Mouse (Mus musculus) heart, adult 8-10 months (tissue): ENCODE results near the gene Efcab11. TPM values are rescaled to one million over a fixed set of nuclear protein-coding genes. Genes with fewer than 3 reads are reported as not detected.
"Not testable (repeated sequence)": the region's sequence is repeated elsewhere in the genome, so short reads cannot be mapped to it uniquely, and the experiment has no call there.

Experiments used
- DNase-seq: peaks from one replicate; pipeline ENCODE4 v3.0.0; 2022; ENCODE audit warnings: low spot score
- total RNA-seq, 4 experiments: library from RNA; stranded (reverse); gene quantifications; 2 replicates each; pipeline ENCODE4 v1.2.4; 2022

Efcab11 gene
- total RNA-seq, 4 experiments from 2014 or later: 0.11 to 0.31 TPM; not detected in 2

DNA sequence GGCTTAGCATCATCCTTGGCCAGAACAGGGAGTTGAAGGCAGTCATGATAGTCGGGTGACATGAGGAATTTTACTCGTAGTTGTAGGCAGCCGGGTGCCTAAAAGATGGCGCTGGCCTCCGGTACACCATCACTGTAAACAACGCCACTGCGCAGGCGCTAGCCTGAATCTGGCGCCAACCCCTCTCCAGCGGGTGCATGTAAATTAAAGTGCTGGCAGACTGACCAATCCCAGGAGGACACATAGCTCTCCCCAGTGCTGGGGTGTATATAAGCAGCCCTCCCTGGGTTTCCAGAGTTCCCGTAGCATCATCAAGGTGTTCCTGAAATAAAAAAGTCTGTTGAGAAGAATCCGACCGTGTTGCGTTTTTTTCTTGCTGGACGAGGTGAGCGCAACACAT lies 66.2 kb downstream of the Efcab11 start:
- DNase-seq: not testable (repeated sequence)

DNA sequence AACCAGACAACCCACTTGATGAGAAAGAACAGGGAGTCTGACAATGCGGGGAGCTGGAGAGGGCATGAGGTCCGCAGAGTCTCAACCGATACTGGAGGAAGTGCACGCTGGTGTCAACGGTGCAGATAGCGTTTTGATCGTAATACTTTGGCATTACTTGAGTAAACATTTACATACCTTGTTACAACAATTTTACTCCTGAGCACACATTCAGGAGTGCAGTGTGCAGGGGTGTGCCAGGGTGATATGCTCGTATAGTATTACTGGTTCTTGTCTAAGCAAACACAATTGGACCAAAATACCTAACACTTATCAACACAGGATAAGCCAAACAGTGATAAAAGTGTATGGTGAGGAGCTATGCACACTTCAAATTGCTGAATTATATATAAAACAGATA lies 69.0 kb downstream of the Efcab11 start:
- DNase-seq: no peak

DNA sequence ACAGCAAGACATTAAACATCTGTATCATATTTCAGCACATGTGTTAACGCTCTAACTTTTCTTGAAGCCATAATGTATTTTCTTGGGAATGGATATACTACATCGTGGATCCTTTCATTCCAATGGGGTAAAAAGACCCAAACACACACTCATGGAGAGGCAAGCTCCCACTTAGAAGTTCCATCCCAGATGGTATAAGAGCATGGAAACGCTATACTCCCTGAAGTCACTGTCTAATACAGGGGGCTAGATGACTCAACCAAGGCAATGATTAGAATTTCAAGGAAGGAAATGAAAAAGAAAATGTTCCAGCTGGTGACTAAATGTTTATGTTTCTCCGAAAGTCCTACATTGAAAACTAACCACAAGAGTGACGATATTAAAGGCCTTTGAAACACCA lies 76.3 kb downstream of the Efcab11 start:
- no peak for DNase-seq

DNA sequence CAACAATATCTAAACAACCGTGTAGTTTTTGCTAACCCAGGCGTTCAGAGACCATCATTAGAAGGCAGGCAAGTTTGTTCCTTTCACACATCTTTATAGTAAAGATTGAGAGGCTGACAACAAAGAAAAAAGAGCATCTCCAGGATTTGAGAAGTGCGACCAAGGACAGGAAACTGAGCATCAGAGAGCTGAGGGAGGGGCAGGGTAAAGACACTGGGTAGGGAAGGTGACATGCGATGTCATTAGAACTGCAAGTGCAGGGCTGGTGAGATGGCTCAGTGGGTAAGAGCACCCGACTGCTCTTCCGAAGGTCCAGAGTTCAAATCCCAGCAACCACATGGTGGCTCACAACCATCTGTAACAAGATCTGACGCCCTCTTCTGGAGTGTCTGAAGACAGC lies 77.5 kb downstream of the Efcab11 start:
- not testable (repeated sequence) for DNase-seq

DNA sequence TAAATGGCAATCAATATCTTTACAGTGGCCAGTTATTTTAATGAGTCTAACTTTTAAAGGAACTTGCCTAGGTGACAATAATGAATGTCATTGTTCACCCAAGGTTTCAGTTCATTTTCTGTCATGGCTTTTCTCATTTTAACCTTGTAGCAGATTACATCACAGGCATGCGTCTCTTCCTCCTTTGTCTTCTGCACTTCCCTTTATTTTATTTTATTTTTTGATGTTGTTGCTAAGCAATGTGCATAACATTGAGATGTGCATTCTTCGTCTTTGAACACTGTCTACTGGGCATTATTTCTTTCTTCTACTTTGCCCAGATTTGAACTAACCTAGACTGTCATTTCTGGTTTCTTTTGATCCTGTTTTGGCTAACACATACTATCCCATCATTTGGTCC lies 88.3 kb downstream of the Efcab11 start:
- peak; percentile 8 for DNase-seq

DNA sequence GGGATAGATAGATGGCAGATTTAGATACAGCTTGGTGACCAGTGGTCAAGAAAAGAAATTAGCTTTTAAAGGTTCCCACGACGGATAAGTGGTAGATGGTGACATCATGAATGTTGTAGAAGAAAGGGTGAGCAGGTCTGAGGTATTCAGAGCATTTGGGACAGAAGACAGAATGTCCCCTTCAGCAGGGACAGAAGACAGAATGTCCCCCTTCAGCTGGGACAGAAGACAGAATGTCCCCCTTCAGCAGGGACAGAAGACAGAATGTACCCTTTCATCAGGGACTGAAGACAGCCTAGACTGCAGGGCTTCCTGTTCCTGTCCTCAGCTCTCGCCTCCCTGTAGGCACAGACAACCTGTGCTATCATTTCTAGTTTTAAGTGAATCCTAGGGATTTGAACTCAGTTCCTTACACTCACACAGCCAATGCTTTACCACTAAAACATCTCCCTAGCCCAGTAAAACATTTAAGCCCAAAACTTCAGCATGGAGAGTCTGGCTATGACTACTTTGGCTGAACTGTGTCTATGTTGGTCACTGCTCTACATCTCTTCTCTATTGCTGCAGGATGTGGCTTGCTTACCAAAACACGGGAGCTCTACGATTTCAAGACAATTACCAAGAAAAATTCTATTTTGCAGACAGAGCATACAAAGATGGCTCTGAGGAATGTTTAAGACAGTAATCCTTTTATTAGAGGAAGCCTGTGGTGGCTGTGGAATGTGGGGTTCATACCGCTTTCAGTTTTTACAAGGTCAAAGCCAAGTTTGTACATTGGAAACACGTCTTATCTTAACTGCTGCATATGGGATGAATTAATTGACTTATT lies 89.2 kb downstream of the Efcab11 start:
- DNase-seq: no peak

DNA sequence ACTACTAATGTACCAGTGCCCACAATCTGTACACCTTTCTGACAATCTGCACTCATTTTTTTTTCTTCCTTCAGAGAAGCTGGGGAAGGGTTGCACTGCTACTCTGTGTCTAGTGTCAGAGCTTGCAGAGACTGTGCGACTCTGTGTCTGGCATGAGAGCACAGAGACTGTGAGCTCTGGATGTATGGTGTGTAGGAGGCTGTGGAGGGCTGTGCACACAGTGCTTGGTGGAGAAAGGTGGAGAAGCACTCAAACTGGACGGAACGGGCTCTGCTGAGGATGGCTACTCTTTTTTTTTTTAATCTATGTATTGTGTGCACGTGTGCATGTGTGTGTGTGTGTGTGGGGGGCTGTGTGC lies 90.1 kb downstream of the Efcab11 start:
- no peak for DNase-seq

DNA sequence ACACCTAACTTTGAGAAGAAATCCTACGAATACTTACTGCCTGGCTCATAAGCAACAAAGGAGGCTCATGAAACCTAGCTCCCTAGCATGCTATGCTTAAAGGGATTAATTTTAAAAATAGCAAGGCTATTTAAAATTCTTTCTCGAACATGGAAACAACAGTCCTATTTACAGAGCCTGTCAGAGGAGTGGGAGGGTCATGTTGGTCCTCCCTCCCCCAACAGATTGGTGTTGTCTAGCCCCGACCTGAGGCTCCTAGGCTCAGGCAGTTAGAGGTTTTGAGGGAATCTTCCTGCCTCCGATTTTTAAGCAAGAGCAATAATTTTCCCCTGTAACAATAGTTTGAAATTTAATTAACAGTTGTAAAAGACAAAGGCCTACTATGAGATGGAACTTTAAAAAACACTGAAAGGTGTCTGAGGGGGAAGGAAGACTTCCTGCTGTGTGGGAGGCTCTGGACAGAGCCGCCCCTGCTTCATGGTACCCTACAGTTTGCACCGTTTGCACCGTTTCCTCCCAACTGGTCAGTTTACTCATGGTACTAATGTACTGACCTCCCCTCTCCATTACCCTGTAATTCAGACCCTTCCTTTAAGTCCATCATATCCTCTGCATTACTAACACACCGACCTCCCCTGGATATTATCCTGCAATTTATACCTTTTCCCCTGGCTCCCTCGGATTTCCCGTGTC lies 90.6 kb downstream of the Efcab11 start:
- DNase-seq: no peak

DNA sequence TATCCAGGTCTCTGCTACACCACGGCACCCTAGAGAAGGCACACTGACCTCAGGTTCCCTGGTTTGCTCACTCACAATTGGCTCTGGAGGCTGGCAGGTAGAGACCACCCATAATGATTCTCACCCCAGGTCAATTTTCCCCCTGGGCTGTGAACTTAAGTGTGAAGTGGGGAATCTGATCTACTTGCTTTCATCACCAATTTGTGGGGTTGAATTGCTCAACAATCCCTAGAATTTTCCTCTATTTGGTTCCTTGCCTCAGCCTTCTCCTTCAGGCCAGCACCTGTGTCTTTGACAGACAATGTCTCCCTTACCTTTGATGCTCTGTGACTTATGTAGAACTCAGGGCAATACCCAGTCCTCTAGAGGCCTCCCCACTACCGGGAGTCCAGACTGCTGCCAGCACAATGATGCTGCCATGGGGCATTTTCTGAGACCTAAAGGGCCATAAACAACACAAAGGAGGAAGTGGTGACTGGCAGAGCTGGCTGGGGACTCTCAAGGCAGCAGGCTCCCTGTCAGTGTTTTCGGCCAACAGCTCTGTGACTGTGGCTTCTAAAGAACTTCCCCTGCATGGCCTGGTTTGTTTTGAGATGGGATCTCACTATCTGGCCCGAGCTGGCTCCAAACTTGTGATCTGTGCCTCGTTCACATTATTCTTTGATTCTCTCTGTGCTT lies 94.8 kb downstream of the Efcab11 start:
- peak; percentile 33 for DNase-seq

DNA sequence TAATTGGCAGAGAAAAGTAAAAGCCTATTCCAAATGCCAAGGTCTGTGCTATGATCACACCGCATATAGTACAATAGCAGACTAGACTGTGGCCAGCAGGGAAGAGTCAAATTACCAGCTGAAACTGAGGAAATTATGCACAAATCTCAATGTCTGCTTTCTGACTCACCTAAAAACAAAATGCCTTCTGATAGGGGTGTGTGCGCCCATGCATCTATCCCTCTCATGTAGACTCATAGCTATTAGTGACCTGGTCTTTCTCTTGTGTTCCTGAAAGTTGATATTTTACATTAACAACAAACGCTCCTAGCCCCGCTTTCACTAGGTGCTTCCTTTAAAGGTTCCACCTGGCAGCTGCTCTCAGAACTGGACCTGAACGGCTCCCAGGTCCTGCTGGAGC lies 102.5 kb downstream of the Efcab11 start:
- DNase-seq: no peak

DNA sequence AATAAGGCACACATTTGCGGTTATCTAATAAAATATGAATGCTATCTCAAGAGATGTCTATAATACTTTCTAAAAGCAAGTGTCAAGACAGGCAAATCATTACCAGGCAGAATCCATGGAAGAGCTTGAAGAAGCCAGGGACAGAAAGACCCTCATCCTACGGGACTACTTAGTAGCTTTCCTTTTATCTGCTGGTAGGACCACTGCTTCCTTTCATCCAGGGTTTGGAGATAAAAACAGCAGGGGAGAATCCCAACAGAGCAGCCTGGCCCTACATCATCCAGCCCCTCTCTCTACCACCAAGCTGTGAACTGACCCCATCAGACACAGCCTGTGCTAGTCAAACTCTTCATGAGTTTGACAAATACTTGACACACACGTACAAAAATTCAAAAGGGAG lies 103.8 kb downstream of the Efcab11 start:
- DNase-seq: no peak

DNA sequence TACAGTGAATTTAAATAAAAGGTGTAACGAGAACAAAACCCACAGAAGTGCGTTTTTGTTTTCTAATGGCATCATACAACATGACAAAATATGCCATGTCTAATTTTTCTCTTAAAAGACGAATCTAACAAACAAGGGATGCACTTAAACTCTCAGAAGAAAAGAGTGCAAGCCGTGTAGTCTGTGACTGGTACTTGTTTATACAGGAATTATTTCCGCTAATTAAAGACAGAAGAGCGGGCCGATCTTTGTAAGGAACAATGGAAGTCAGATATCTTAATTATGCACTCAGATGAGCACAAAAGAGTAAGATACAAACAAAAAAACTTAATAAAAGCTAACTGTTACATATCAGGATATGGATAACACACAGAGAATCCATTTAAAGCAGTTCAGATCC lies 104.3 kb downstream of the Efcab11 start:
- no peak for DNase-seq

DNA sequence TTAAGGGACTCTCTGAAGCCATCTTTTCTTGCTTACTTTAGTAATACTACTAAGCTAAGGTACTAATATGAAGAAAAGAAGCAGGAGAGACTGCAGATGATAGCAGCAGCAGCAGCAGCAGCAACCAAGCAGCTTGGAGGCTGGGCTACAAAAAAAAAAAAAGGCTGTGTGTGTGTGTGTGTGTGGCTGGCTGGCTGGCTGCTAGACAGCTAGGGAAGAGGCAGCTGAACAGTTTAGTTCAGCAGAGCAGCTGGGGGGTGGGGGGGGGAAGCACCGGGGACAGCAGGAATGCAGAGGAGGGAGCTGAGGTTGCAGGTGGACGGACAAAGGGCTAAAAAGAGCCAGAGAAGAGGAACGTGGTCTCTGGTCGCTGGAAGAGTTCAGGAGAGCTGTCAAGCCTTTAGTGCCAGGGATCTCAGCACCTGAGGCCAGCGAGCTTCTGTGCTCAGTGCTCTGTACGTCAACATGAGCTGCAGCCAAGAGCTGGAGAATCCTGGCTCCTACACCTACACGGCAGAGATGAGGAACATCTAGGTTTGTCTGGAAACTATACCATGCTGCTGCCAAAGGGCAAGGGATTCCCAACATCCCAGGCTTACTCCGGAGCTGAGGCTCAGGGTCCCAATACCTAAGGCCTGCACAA lies 107.6 kb downstream of the Efcab11 start:
- no peak for DNase-seq

DNA sequence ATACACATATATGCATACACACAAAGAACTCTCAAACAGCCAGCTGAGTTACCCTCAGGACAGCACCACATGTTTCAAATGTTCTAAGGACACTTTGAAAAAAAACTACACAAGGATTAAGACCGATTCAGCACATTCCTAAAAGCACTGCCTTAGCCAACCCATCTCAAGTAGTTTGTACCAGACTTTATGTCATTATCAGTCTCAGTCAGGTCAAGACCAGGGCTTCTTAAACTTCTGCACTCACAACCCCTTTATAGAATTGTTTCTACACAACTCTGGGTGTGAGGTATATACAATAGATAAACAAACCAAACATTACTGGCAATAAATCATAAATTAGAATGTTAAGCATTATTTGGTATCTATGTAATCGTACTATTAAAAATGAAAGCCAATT lies 109.4 kb downstream of the Efcab11 start:
- DNase-seq: no peak

DNA sequence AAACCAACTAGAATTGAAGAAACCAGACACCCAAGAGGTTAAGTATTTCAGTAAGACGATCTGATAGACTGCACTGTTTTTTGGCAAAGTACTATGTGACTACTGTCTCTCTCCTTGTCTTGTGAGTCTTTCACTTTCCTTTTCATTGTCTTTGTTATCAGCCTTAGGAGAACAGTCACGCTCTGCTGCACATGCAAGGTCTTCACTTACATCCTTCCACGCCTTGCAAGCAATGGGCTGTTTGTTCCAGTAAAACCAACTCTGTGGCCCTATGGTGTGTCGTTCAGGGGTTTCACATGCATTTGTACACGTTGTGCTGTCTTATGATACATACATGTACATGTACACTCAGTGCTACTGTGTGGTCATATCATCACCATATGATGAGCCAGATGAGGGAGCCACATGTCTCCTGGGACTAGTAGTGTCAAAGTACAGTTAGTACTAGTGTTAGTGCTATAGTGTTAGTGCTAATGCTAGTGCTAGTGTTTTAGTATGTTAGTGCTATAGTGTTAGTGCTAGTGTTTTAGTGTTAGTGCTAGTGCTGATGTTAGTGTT lies 110.5 kb downstream of the Efcab11 start:
- DNase-seq: no peak

DNA sequence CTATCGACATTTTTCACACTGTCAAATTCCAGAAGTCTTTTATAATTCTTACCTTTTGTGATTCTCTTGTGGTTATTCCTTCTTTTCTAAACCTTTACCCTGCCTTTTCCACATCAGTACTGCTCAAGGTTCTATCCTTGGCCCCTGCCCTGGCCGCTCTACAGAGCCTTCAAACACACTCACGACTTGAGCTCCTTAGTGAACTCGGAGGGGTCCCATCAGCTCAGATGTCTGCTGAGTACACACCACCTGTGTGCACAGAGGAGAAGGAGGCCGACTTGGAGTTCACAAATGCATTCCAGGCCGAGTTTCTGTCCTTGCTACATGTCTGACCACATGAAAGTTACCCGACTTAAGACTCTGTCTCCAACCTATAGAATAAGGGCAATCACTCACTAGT lies 113.2 kb downstream of the Efcab11 start:
- DNase-seq: no peak

DNA sequence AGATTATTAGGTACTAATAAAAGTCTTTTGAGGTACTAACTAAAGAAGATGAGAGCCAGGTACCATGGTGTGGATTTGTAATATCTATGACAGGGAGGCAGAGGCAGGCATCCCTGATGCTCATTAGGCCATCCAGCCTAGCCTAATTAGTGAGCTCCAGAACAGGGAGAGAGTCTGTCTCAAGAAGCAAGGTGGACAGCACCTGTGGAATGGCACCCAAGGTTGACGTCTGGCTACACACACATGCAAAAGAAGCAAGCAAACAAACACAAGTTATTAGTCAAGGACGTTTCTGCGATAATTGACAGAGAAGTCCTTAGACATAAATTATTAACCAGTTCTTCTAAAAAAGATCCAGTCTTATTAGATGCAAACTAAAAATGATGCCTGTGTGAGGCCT lies 114.6 kb downstream of the Efcab11 start:
- no peak for DNase-seq

DNA sequence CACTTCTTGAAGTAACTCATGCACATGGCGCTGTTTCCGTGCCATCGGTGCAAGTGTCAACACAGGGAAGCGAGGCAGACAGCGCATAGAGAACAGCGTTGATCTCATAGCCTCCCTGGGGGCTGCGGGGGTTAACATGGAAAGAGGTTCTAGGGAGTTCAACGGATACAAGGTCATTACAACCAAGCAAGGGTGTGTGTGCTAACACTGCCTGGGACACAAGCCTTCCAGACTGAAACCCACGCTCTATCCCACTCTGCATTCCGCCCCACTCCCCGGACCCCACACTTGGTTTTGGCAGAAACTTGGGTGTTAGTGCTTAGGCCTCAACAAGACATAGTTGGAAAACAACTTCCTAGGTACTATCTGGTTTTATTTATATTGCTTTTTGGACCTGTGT lies 116.5 kb downstream of the Efcab11 start:
- DNase-seq: no peak

DNA sequence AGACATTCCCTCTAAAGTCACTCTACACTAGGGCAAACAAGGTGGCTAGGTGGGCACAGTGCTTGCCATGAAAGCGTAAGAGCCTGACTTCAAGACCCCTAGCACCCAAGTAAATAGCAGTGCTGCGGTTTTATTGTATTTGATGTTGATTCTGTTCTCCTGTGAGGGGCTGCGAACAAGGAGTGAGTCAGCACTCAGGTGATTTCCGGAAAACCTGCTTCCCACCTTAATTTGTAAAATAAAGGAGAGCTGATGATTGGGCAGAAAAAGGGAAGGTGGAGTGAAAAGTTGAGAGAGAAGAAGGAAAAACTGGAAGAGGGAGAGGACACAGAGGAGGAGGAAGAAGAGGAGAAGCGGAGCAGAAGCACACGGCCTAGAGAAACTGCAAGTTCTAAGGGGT lies 118.3 kb downstream of the Efcab11 start:
- DNase-seq: no peak

DNA sequence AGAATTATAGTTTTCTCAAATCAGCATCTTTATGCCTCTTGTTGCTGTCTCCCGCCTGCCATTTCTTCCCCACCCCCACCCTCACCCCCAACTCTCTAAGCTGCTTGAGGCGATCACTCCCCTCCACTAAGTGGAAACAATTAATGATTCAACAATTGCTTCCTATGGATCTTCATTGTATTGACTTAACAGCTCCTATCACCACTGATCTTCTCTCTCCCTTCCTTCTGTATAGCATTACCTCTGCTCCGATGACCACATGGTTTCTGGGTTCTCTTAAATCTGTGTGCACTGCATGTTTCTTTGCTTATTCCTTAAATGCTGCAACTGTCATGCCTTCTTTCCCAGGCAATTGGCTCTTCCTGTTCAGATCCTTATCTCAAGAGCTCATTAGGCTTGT lies 120.2 kb downstream of the Efcab11 start:
- DNase-seq: no peak

DNA sequence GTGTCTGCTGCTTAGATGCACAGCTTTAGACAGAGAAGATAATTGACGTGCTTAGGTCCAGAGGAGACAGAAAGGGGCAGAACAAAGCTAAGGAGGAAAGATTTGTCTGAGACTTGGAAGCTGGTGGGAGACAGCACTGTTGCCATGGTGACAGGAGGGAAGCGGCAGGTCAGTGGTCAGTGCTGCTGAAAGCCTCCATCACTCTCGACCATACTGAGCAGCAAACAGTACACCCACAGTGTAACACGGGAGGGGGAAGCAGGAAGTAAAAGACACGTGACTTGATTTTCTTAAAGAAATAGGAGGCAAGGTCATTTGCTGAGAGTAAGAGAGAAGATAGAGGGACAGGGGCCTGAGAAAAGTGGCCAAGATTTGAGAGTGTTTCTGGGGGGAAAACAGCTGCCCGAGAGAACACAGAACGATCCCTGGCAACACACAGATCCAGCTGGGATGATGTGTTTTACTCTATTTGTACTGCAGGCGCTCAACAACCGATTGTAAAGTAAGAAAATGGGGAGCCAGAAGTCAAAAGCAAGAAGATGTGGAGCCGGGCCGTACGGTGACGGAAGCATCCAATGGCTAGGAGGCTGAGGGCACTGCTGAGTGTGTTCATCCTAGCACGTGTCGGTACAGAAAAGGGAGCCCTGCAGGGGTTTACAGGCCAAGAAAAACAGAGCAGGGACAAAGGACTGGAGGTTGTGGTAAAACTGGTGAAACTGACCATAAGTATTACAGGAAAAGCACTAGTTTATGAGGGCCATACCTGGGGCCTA lies 126.3 kb downstream of the Efcab11 start:
- DNase-seq: peak; percentile 13
